Mouse (Mus musculus) MEL (cell line): ENCODE data around the gene 1110057P08Rik.

Experiments
- CHD2 ChIP-seq: IDR thresholded peaks from 2 replicates; pipeline ENCODE4 v1.6.1; 2011; ENCODE audit warnings: low read length, improper control_type of control experiment
- CTCF ChIP-seq, 3 experiments: IDR thresholded peaks in 2 of 3; conservative IDR thresholded peaks in 1 of 3; 2 replicates each; pipeline ENCODE4 v1.5.1; 2011 to 2012; ENCODE audit warnings: low read length in 3 of 3, low read depth in 2 of 3, mild to moderate bottlenecking in 2 of 3, improper control_type of control experiment in 1 of 3, inconsistent platforms in 1 of 3, mixed read lengths in 1 of 3, moderate library complexity in 1 of 3; ENCODE audit not compliant: control insufficient read depth in 1 of 3, insufficient read depth in 1 of 3, poor library complexity in 1 of 3, severe bottlenecking in 1 of 3
- POLR2A ChIP-seq, 2 experiments: IDR thresholded peaks; 2 replicates each; pipeline ENCODE4 v1.6.1; 2011 to 2012; ENCODE audit warnings: low read length in 2 of 2, mild to moderate bottlenecking in 2 of 2, control low read depth in 1 of 2, improper control_type of control experiment in 1 of 2, low read depth in 1 of 2, moderate library complexity in 1 of 2; ENCODE audit not compliant: control insufficient read depth in 1 of 2, insufficient read depth in 1 of 2, poor library complexity in 1 of 2

GRCm38 (mm10) chr16:89188621-89189020 is 14.1 kb downstream of the 1110057P08Rik start:
- TF ChIP-seq CHD2 (no peak), CTCF (IDR thresholded peaks at IDR 0.05 in 2 of 3, conservative IDR thresholded peaks at IDR 0.05 in 1 of 3; ENCODE audit: control insufficient read depth in 1 of 3, insufficient read depth in 1 of 3, low read depth in 2 of 3, low read length in 3 of 3, poor library complexity in 1 of 3, severe bottlenecking in 1 of 3) (no peak), POLR2A (IDR thresholded peaks at IDR 0.05; ENCODE audit: control insufficient read depth in 1 of 2, insufficient read depth in 1 of 2, low read depth in 1 of 2, low read length in 2 of 2, poor library complexity in 1 of 2) (no peak)
